Mouse (Mus musculus): ENCODE measurements around the gene Megf6.

Gene Megf6

DNA sequence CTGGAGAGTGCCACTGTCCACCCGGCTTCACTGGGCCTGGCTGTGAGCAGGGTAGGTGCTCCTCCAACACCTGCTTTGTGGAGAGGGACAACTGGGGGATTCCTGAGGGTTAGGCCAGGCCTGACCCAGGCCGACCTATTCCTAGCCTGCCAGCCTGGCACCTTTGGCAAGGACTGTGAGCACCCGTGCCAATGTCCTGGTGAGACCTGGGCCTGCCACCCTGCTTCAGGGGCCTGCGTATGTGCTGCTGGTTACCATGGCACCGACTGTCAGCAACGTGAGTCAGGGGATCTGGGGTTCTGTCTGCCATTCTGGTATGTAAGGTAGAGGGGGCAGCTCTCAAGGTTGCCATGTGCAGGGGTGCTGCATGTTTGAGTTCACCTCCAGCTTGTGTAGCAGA, 97.0 kb downstream of the Megf6 start:
- DNase-seq, result peak; percentile 10

- DNase-seq, result no peak
Observed at GRCm38 (mm10) chr4:154269520-154269919, 99.0 kb downstream of the Megf6 start.

DNA sequence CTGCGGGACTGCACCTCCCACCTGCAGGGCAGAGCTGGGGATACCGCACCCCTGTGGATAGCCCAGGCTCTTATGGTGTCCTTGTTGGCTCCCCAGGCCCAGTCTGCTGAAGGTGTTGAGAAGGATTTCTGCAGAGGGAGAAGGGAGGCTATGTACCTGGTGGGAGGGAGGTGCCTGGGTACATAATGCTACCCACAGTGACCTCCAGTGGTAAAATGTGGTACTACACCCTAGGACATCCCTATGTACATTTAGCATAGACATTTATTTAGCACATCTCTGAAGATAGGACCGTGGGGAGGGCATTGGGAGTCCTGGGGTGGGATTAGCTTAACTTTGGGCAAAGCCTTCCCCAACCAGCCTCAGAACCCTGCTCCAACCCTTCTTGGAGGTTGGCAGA, 102.5 kb downstream of the Megf6 start:
- no peak for DNase-seq

GRCm38 (mm10) chr4:154279481-154279880, 109.0 kb downstream of the Megf6 start:
- DNase-seq, result no peak

GRCm38 (mm10) chr4:154283671-154284070, 113.1 kb downstream of the Megf6 start:
- no peak for DNase-seq

DNA sequence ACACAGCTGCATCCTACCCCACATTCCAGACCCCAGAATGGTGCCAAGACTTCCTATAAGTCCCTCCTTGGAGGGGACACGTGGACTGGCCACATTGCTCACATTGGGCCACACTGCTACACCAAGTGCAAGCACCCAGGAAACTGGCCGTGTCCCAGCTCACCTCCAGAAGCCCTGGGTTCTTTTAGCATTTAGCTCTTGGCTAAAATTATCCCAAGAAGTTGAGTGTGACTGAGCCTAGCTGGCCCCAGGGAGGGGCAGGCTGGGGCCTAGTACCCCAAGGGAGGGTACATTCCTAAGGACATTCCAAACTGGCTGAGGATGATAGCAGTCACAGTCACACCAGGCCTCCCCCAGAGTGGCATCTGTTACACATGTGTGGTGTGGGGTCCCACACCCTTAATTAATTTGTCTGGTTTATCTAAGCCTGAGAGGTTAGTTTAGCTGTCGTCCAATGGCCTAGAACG, 123.2 kb downstream of the Megf6 start:
- no peak for DNase-seq

DNA sequence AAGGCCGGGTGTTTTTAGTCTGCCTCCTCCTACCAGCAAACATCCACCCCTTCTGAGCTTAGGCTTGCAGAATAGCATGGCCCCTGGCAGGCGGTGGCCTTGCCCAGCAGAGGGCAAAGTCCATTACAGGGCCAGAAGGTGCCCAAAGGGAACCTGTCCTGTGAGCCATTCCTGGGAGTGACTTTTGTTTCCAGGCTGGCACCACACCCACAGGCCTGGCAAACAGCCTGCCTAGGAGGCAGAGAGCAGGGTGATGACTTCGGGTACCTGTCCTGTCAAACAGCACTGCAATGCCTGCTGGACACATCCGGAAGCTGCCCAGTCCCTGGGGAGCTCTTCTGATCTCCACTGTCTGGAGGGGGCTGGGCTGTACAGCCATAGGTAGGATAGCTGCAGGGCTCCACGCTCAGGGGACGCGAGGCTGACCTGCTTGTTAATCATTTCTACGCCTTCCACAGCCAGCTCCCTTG, 123.8 kb downstream of the Megf6 start:
- no peak for DNase-seq

- DNase-seq, result no peak
Observed at GRCm38 (mm10) chr4:154297761-154298160, 127.2 kb downstream of the Megf6 start.

DNA sequence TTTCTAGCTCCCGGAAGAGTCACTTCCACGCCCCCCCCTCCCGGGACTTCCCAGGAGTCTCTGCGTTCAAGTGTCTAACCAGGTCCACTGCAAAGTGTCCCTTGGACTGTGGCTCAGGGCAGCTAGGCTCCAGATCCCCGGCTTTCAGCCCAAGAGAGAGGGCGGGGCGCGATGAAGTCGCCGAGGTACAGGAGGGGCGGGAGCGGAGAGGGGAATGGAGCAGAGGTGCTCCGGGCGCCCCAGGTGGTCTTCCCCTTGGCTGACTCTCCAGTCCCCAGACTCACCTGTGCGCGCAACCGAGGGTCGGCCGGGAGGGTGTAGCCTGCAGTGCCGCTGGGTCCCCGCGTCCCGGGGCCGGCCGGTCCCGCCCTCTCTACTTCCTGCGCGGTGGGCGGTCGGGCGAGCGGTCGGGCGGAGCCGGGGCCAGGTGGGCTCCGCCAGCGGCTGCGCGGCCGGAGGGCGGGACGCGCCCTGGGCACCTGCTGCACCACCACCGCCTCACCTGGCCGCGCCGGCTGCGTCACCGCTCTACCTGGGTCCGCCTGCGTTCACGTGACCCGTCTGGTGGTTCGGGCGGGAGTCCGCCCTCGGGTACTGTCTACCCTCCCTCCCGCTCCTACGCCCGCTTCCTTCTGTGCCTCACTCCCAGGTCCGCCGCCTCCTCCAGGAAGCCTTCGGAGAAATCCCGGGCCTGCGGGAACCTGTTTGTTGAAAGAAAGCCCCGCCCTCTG, 129.2 kb downstream of the Megf6 start:
- DNase-seq, result no peak

DNA sequence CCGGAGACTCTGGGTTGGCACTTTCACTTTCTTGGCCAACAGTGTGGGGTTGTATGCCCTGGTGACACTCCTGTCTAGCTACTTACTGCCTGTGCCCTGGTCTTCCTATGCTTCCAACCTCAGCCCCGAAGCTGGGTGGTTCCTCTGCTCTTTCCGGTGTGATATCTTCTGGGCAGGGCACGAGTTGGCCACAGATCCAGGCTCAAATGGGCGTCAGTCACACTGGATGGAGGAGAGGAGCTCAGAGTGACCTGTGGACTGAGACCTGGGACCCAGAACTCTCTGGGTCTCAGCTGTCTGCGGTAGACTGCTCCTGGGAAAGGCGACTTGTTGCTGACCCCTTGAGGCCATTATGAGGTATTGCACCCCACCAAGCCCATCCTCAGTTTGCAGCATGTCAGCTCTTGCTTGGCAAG, 130.9 kb downstream of the Megf6 start, which contains the start of gene Arhgef16:
TSS of gene Arhgef16 (minus strand) at position 211 of the 416 bp plus-strand sequence.
- DNase-seq, result peak; percentile 25

DNA sequence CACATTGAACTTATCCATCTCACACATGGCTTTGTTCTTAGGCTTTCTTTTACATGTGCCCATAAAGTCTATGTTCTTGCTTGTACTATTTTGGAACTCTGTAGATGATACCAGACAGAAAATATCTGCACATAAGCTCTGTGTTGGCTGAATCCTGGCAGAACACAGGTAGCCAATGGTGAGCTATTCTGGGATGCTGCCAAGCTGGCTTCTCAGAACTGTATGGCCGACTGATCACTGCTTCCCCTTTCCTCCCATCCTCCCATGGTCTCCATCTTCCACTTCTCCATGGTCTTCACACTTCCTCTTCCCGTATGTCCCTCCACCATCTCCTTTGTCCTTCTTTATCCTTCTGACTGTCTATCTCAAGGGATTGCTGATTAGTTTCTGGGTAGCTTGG, 138.6 kb downstream of the Megf6 start:
- DNase-seq, result no peak

DNA sequence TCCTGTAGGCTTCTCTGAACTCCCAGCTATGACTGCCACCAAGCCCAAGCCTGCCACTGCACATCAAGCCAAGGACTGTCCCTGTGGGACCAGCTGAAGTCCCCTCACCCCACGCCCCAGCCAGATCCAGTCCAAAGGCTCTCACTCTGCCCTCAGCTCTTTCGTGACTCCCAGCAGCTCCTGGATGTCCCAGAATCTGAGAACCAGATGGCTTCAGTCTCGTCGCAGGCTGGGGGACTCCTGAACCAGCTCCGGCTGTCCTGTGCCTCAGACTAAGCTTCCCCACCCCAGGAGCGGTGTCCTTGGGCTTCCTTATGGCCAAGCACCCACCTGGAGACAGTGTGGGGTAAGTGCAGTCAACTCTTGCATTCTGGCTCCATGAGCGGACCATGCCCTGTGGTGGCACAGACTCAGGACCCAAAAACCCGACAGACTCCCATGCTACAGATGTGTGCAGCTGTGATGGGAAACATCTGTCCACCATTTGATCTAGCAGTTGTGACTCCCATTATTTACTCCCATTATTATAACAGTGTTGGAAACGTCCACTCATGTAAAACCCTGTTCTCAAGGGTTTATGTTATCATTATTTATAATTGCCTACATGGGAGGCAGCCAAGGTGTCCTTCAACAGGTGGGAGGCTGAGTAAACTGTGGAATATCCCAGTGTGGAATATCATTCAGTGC, 140.2 kb downstream of the Megf6 start:
- DNase-seq, result no peak

GRCm38 (mm10) chr4:154312143-154312812, 141.7 kb downstream of the Megf6 start:
- DNase-seq, result no peak

- no peak for DNase-seq
Observed at GRCm38 (mm10) chr4:154312935-154313621, 142.5 kb downstream of the Megf6 start.

GRCm38 (mm10) chr4:154313622-154313967, 143.1 kb downstream of the Megf6 start:
- no peak for DNase-seq

Data from cerebellum, adult 11 months (tissue).